Mouse (Mus musculus): ENCODE data around the gene Ferd3l. TPM values are rescaled to one million over a fixed set of nuclear protein-coding genes. Genes with fewer than 3 reads are reported as not detected.

Ferd3l gene
- polyA plus RNA-seq, 1 experiment = not detected

- Histone ChIP-seq H3K4me3 (ENCODE audit: insufficient read depth, poor library complexity, severe bottlenecking) (no peak overlapping the region), H3K27me3 (ENCODE audit: control insufficient read depth, insufficient read depth, insufficient read length) (no peaks in the 10 kb centered on the region), H3ac (ENCODE audit: control insufficient read depth, insufficient read length, low read depth) (no peak overlapping the region), H3K79me3 (ENCODE audit: low read depth) (peaks cover 2% of the 10 kb centered on the region), H3K79me2 (ENCODE audit: control insufficient read depth, insufficient read depth) (peaks cover 23% of the 10 kb centered on the region), H3K36me3 (ENCODE audit: control insufficient read depth, insufficient read depth) (no peaks in the 10 kb centered on the region)
- TF ChIP-seq CTCF (IDR thresholded peaks at IDR 0.05; ENCODE audit: control insufficient read depth, insufficient read depth, insufficient read length) (no peak), USF1 (IDR thresholded peaks at IDR 0.05; ENCODE audit: low read depth) (no peak), MAX (IDR thresholded peaks at IDR 0.05) (no peak), MYOG (IDR thresholded peaks at IDR 0.05; ENCODE audit: control insufficient read depth, extremely low read depth, insufficient read length) (no peak), FOSL1 (IDR thresholded peaks at IDR 0.05; ENCODE audit: insufficient read depth, low read length, poor library complexity, severe bottlenecking) (no peak), CEBPB (IDR thresholded peaks at IDR 0.05; ENCODE audit: low read depth) (no peak), MYOD1 (IDR thresholded peaks at IDR 0.05; ENCODE audit: control insufficient read depth, insufficient read length, low read depth) (no peak)
Observed at GRCm38 (mm10) chr12:33962773-33963130, 34.5 kb downstream of the Ferd3l start.

- TF ChIP-seq MAX (IDR thresholded peaks at IDR 0.05) (no peak), CTCF (IDR thresholded peaks at IDR 0.05; ENCODE audit: control insufficient read depth, insufficient read depth, insufficient read length) (no peak), USF1 (IDR thresholded peaks at IDR 0.05; ENCODE audit: low read depth) (no peak), FOSL1 (IDR thresholded peaks at IDR 0.05; ENCODE audit: insufficient read depth, low read length, poor library complexity, severe bottlenecking) (no peak), MYOD1 (IDR thresholded peaks at IDR 0.05; ENCODE audit: control insufficient read depth, insufficient read length, low read depth) (no peak), CEBPB (IDR thresholded peaks at IDR 0.05; ENCODE audit: low read depth) (no peak), MYOG (IDR thresholded peaks at IDR 0.05; ENCODE audit: control insufficient read depth, extremely low read depth, insufficient read length) (no peak)
- no peak overlapping the region for H3K4me3 ChIP-seq (ENCODE audit: insufficient read depth, poor library complexity, severe bottlenecking)
- H3K79me3 ChIP-seq (ENCODE audit: low read depth) = peaks cover 2% of the 10 kb centered on the region
- H3K27me3 ChIP-seq (ENCODE audit: control insufficient read depth, insufficient read depth, insufficient read length) = no peaks in the 10 kb centered on the region
- no peak overlapping the region for H3ac ChIP-seq (ENCODE audit: control insufficient read depth, insufficient read length, low read depth)
- peaks cover 16% of the 10 kb centered on the region for H3K79me2 ChIP-seq (ENCODE audit: control insufficient read depth, insufficient read depth)
- H3K36me3 ChIP-seq (ENCODE audit: control insufficient read depth, insufficient read depth) = no peaks in the 10 kb centered on the region
Observed at GRCm38 (mm10) chr12:33963671-33964369, 35.6 kb downstream of the Ferd3l start.

GRCm38 (mm10) chr12:33964427-33964826 lies 36.2 kb downstream of the Ferd3l start:
- no peak overlapping the region for H3K4me3 ChIP-seq (ENCODE audit: insufficient read depth, poor library complexity, severe bottlenecking)
- H3K79me2 ChIP-seq (ENCODE audit: control insufficient read depth, insufficient read depth) = peaks cover 10% of the 10 kb centered on the region
- TF ChIP-seq USF1 (IDR thresholded peaks at IDR 0.05; ENCODE audit: low read depth) (no peak), MYOG (IDR thresholded peaks at IDR 0.05; ENCODE audit: control insufficient read depth, extremely low read depth, insufficient read length) (no peak), FOSL1 (IDR thresholded peaks at IDR 0.05; ENCODE audit: insufficient read depth, low read length, poor library complexity, severe bottlenecking) (no peak), MAX (IDR thresholded peaks at IDR 0.05) (no peak), MYOD1 (IDR thresholded peaks at IDR 0.05; ENCODE audit: control insufficient read depth, insufficient read length, low read depth) (no peak), CEBPB (IDR thresholded peaks at IDR 0.05; ENCODE audit: low read depth) (no peak), CTCF (IDR thresholded peaks at IDR 0.05; ENCODE audit: control insufficient read depth, insufficient read depth, insufficient read length) (no peak)
- H3K27me3 ChIP-seq (ENCODE audit: control insufficient read depth, insufficient read depth, insufficient read length) = no peaks in the 10 kb centered on the region
- no peaks in the 10 kb centered on the region for H3K79me3 ChIP-seq (ENCODE audit: low read depth)
- no peak overlapping the region for H3ac ChIP-seq (ENCODE audit: control insufficient read depth, insufficient read length, low read depth)
- H3K36me3 ChIP-seq (ENCODE audit: control insufficient read depth, insufficient read depth) = no peaks in the 10 kb centered on the region

- TF ChIP-seq MAX (IDR thresholded peaks at IDR 0.05) (no peak), MYOD1 (IDR thresholded peaks at IDR 0.05; ENCODE audit: control insufficient read depth, insufficient read length, low read depth) (no peak), CEBPB (IDR thresholded peaks at IDR 0.05; ENCODE audit: low read depth) (no peak), USF1 (IDR thresholded peaks at IDR 0.05; ENCODE audit: low read depth) (no peak)
- Histone ChIP-seq H3K36me3 (ENCODE audit: control insufficient read depth, insufficient read depth) (no peaks in the 10 kb centered on the region), H3K79me2 (ENCODE audit: control insufficient read depth, insufficient read depth) (no peaks in the 10 kb centered on the region), H3K4me3 (ENCODE audit: insufficient read depth, poor library complexity, severe bottlenecking) (no peak overlapping the region), H3ac (ENCODE audit: control insufficient read depth, insufficient read length, low read depth) (no peak overlapping the region), H3K27me3 (ENCODE audit: control insufficient read depth, insufficient read depth, insufficient read length) (no peaks in the 10 kb centered on the region), H3K79me3 (ENCODE audit: low read depth) (no peaks in the 10 kb centered on the region)
Observed at GRCm38 (mm10) chr12:33965661-33966360, 37.6 kb downstream of the Ferd3l start.

- H3K4me3 ChIP-seq (ENCODE audit: insufficient read depth, poor library complexity, severe bottlenecking) = no peak overlapping the region
- no peaks in the 10 kb centered on the region for H3K79me3 ChIP-seq (ENCODE audit: low read depth)
- H3K27me3 ChIP-seq (ENCODE audit: control insufficient read depth, insufficient read depth, insufficient read length) = no peaks in the 10 kb centered on the region
- no peak overlapping the region for H3ac ChIP-seq (ENCODE audit: control insufficient read depth, insufficient read length, low read depth)
- no peaks in the 10 kb centered on the region for H3K36me3 ChIP-seq (ENCODE audit: control insufficient read depth, insufficient read depth)
- H3K79me2 ChIP-seq (ENCODE audit: control insufficient read depth, insufficient read depth) = no peaks in the 10 kb centered on the region
- TF ChIP-seq FOSL1 (IDR thresholded peaks at IDR 0.05; ENCODE audit: insufficient read depth, low read length, poor library complexity, severe bottlenecking) = no peak
- TF ChIP-seq MAX (IDR thresholded peaks at IDR 0.05) = no peak
- TF ChIP-seq CEBPB (IDR thresholded peaks at IDR 0.05; ENCODE audit: low read depth) = no peak
- TF ChIP-seq CTCF (IDR thresholded peaks at IDR 0.05; ENCODE audit: control insufficient read depth, insufficient read depth, insufficient read length) = no peak
- no peak for TF ChIP-seq MYOD1 (IDR thresholded peaks at IDR 0.05; ENCODE audit: control insufficient read depth, insufficient read length, low read depth)
- TF ChIP-seq MYOG (IDR thresholded peaks at IDR 0.05; ENCODE audit: control insufficient read depth, extremely low read depth, insufficient read length) = no peak
- no peak for TF ChIP-seq USF1 (IDR thresholded peaks at IDR 0.05; ENCODE audit: low read depth)
Observed at GRCm38 (mm10) chr12:33966490-33967415, 38.5 kb downstream of the Ferd3l start.

All from C2C12 (cell line).